In genomic region chr5:123251390-123251789, GRCm38 (mm10) we compare ENCODE assay signal across 9 mouse cellular contexts. TPM values are rescaled to one million over a fixed set of nuclear protein-coding genes. Genes with fewer than 3 reads are reported as not detected.
DNase-seq lines count a peak whose midpoint lies in the region; ATAC-seq and TF ChIP-seq lines count a peak whose summit lies in the region.
"Had no signal": no experiment of that assay in that cellular context is flagged by ENCODE, and none has a peak within 500 bp of the region (broad histone marks: within the 10 kb centered on the region; RNA-seq: fewer than 3 reads in every experiment).

No protein-coding gene starts in this region.

- H3K27ac ChIP-seq in heart, embryonic 16.5 days (ENCODE audit: low read length), result no peak overlapping the region
- no peak overlapping the region for H3K27ac ChIP-seq in testis, adult 2 months (ENCODE audit: control insufficient read depth, insufficient read depth, low read depth, low read length)
- H3K27ac ChIP-seq in limb, embryonic 15.5 days, result no peak overlapping the region
- no peak overlapping the region for H3K27ac ChIP-seq in stomach, postnatal 0 days (replicated peaks)

- DNase-seq in heart, adult 8-10 months (ENCODE audit: low spot score), result no peak
- no peak for DNase-seq in testis, postnatal 14 days (ENCODE audit: low spot score)
- no peak for DNase-seq in stomach, postnatal 0 days (ENCODE audit: low spot score)
- DNase-seq in retina, embryonic 14.5 days (ENCODE audit: low spot score), result no peak
- no peak for DNase-seq in gastrocnemius, adult 8-10 months (ENCODE audit: low spot score in 2 of 2)

- TF ChIP-seq CTCF in testis, adult 2 months (IDR thresholded peaks at IDR 0.05; ENCODE audit: control insufficient read depth, insufficient read depth, insufficient replicate concordance, low read depth, low read length), result no peak
- TF ChIP-seq CTCF in stomach, postnatal 0 days (IDR thresholded peaks at IDR 0.05; ENCODE audit: low read depth), result no peak

- H3K4me2 ChIP-seq in heart, embryonic 16.5 days (ENCODE audit: low read depth, low read length), result peak overlapping the region; percentile 49
- H3K4me2 ChIP-seq in limb, embryonic 15.5 days, result peak overlapping the region; percentile 59; the same call in 1 of the 2 replicates
- peak overlapping the region; percentile 51; the same call in 1 of the 2 replicates for H3K4me2 ChIP-seq in stomach, postnatal 0 days (replicated peaks; ENCODE audit: low read depth)

- no peaks in the 10 kb centered on the region for H3K4me1 ChIP-seq in heart, embryonic 16.5 days (ENCODE audit: control insufficient read depth, insufficient read depth, low read length)
- H3K4me1 ChIP-seq in testis, adult 2 months (ENCODE audit: control insufficient read depth, insufficient read depth, low read length), result peaks cover 7% of the 10 kb centered on the region; the same call in 1 of the 2 replicates
- H3K4me1 ChIP-seq in limb, embryonic 15.5 days, result peaks cover 8% of the 10 kb centered on the region; the same call in 1 of the 2 replicates
- H3K4me1 ChIP-seq in stomach, postnatal 0 days (replicated peaks; ENCODE audit: control insufficient read depth, insufficient read depth), result no peaks in the 10 kb centered on the region

- H3K27me3 ChIP-seq in heart, embryonic 16.5 days (ENCODE audit: control insufficient read depth, insufficient read depth, low read length), result 0 out of 2 replicates have a peak, but pooled peaks cover 3% of the 10 kb centered on the region
- no peaks in the 10 kb centered on the region for H3K27me3 ChIP-seq in testis, adult 2 months (ENCODE audit: control insufficient read depth, insufficient read depth, low read length)
- no peaks in the 10 kb centered on the region for H3K27me3 ChIP-seq in limb, embryonic 15.5 days
- H3K27me3 ChIP-seq in stomach, postnatal 0 days (ENCODE audit: control insufficient read depth, insufficient read depth, low read length), result no peaks in the 10 kb centered on the region

- no peak overlapping the region for H3K9ac ChIP-seq in heart, embryonic 16.5 days (ENCODE audit: low read length)
- H3K9ac ChIP-seq in limb, embryonic 15.5 days, result no peak overlapping the region
- H3K9ac ChIP-seq in stomach, postnatal 0 days (ENCODE audit: low read length), result no peak overlapping the region

- WGBS in heart, embryonic 16.5 days, result 62% methylated on average over 8 of the region's 8 CpGs
- WGBS in limb, embryonic 15.5 days, result 72% methylated on average over 8 of the region's 8 CpGs
- 64% methylated on average over 8 of the region's 8 CpGs for WGBS in stomach, postnatal 0 days

- no peak overlapping the region for H3K4me3 ChIP-seq in heart, embryonic 16.5 days (ENCODE audit: low read length)
- peak overlapping the region; percentile 53 for H3K4me3 ChIP-seq in testis, adult 2 months (ENCODE audit: control insufficient read depth, low read depth, low read length)
- H3K4me3 ChIP-seq in limb, embryonic 15.5 days, result no peak overlapping the region
- no peak overlapping the region for H3K4me3 ChIP-seq in stomach, postnatal 0 days (ENCODE audit: low read depth, low read length)
- H3K4me3 ChIP-seq: myocyte had no signal

- no peaks in the 10 kb centered on the region for H3K36me3 ChIP-seq in heart, embryonic 16.5 days (ENCODE audit: control insufficient read depth, insufficient read depth)
- H3K36me3 ChIP-seq in testis, adult 2 months (ENCODE audit: control insufficient read depth, insufficient read depth, low read length), result no peaks in the 10 kb centered on the region
- H3K36me3 ChIP-seq in limb, embryonic 15.5 days, result peaks cover 15% of the 10 kb centered on the region; the same call in 1 of the 2 replicates
- 0 out of 2 replicates have a peak, but pooled peaks cover 3% of the 10 kb centered on the region for H3K36me3 ChIP-seq in stomach, postnatal 0 days (ENCODE audit: control insufficient read depth, insufficient read depth, low read length)

- no peak for ATAC-seq in heart, embryonic 16.5 days (replicated peaks; ENCODE audit: extremely low read depth, insufficient read depth, low FRiP score)
- ATAC-seq in limb, embryonic 15.5 days (ENCODE audit: insufficient number of reproducible peaks, low FRiP score, low TSS enrichment, low read depth), result no peak
- ATAC-seq in stomach, postnatal 0 days (ENCODE audit: low FRiP score, low TSS enrichment), result no peak

- H3K9me3 ChIP-seq in heart, embryonic 16.5 days (replicated peaks; ENCODE audit: control insufficient read depth, low read length), result no peaks in the 10 kb centered on the region
- no peaks in the 10 kb centered on the region for H3K9me3 ChIP-seq in limb, embryonic 15.5 days
- H3K9me3 ChIP-seq in stomach, postnatal 0 days (ENCODE audit: control insufficient read depth, low read length), result no peaks in the 10 kb centered on the region

- no peak for TF ChIP-seq POLR2A in testis, adult 2 months (IDR thresholded peaks at IDR 0.05; ENCODE audit: control insufficient read depth, low read depth, low read length)

- TF ChIP-seq EP300 in stomach, postnatal 0 days (optimal IDR thresholded peaks at IDR 0.05), result no peak

RNA-seq across cellular contexts. Expression of gene Wdr66, which starts 0.5 kb away (rescaled TPM):
- 3.1 and 3.7 TPM in 2 replicates for polyA plus RNA-seq in heart, embryonic 16.5 days (2015; fragmentation: Nextera tagmentation; extraction: Ambion mirVana)
- under 1 TPM; 0.65 to 0.82 (median 0.73) TPM for total RNA-seq in heart, adult 8-10 months (2022)
- polyA plus RNA-seq in testis, adult 2 months (2012; rRNA removed), result 45.1 and 46.7 TPM in 2 replicates
- polyA plus RNA-seq in limb, embryonic 15.5 days (2015; fragmentation: Nextera tagmentation; extraction: Ambion mirVana), result 0.23 and 0.87 TPM in 2 replicates
- 0.22 and 0.30 TPM in 2 replicates for polyA plus RNA-seq in stomach, postnatal 0 days (2015; fragmentation: Nextera tagmentation; extraction: Ambion mirVana)
- 1 to 10 TPM in 3 of 4 experiments, under 1 TPM in 1; 0.76 to 1.8 (median 1.2) TPM for total RNA-seq in gastrocnemius, adult 8-10 months (2022)
